Mouse (Mus musculus) gastrocnemius, adult 2 months (tissue): ENCODE data around the gene Eml1. TPM values are rescaled to one million over a fixed set of nuclear protein-coding genes. Genes with fewer than 3 reads are reported as not detected.

Experiments
- DNase-seq: peaks from one replicate; pipeline ENCODE4 v3.0.0; 2022
- H3K27ac ChIP-seq: fragments of 200-600 bp; 2 replicates; pipeline ENCODE4 v1.8.1; 2022; ENCODE audit warnings: mild to moderate bottlenecking
- H3K4me3 ChIP-seq: fragments of 200-600 bp; 2 replicates; pipeline ENCODE4 v1.8.1; 2022; ENCODE audit warnings: mild to moderate bottlenecking, moderate library complexity
- CTCF ChIP-seq: fragments of 200-600 bp; IDR thresholded peaks from 2 replicates; pipeline ENCODE4 v1.8.1; 2022; ENCODE audit warnings: antibody characterized with exemption, mild to moderate bottlenecking, moderate library complexity
- intact Hi-C: fragments of 180-260 bp; cut with DNase I; formaldehyde crosslinking; loops from one replicate; pipeline ENCODE4 v1.15.1; 2025
- total RNA-seq, 2 experiments: library from RNA; stranded (reverse); gene quantifications; 2 replicates each; pipeline ENCODE4 v1.2.3; 2021

Eml1 gene
- total RNA-seq, 2 experiments from 2014 or later = 93.4 to 111 TPM

DNA sequence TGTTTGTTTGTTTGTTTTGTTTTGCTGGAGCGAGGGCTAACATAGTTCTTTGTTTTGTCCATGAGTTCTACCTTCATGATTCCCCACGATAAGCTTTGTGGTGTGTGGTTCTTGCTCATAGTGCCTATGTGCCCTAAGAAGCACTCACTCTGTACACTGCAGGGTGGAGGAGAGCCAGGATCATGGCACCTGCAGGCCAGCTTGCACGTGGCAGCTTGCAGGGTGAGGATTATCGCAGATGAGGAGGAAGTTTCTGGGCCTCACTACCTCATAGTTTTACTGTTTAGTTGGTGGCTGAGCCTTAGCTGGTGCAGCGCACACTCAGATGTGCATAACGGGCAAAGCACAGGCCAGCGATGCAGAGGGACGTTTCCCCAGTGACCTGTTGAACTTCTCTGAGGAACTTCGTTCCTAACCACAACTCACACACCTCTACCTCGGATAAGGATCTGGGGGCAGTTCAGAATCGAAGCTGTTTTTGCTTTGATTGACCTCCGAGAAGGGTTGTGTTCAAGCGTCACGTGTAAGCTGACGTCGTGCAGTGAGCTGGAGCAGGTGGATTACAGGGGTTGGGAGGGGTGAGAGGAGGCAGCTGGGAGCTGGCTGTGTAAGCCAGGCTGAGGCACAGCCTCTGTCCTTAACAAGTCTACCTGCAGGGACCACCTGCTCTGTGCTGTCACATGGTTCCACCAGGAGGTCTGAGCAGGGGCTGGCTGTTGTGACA, 81.6 kb downstream of the Eml1 start:
- intact Hi-C loops = no loop called here
- DNase-seq = peak; percentile 34
- TF ChIP-seq CTCF = peak; percentile 14; the same call in 1 of the 2 replicates
- Histone ChIP-seq H3K27ac (peak overlapping the region; percentile 54; the same call in 1 of the 2 replicates), H3K4me3 (no peak overlapping the region)

DNA sequence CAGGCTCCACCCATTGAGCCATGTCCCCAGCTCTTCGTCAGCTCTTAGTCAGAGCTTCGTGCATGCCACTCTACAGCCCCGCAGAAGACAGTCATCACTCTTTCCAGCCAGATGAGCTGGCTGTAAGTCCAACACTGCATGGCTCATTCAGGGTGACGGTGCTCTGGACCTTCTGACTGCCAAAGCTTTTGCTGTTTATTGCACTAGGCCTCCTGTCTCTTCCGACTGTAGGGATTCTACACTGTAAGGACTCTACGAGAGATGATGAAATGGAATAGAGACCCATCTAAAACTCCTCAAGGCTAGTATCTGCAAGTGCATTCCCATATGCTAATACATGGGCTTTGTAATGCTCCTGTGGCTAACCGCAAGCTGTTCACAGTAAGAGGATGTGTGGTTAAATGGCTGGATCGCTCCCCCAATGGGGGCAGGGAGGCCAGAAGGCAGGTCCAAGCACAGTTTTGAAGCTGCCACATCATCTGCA, 82.8 kb downstream of the Eml1 start:
- H3K27ac ChIP-seq = no peak overlapping the region
- no peak overlapping the region for H3K4me3 ChIP-seq
- intact Hi-C loops = no loop called here
- DNase-seq = no peak
- TF ChIP-seq CTCF = no peak

GRCm38 (mm10) chr12:108455004-108455403, 84.2 kb downstream of the Eml1 start:
- Histone ChIP-seq H3K27ac (no peak overlapping the region), H3K4me3 (no peak overlapping the region)
- no peak for TF ChIP-seq CTCF
- intact Hi-C loops = no loop called here
- peak; percentile 40 for DNase-seq

DNA sequence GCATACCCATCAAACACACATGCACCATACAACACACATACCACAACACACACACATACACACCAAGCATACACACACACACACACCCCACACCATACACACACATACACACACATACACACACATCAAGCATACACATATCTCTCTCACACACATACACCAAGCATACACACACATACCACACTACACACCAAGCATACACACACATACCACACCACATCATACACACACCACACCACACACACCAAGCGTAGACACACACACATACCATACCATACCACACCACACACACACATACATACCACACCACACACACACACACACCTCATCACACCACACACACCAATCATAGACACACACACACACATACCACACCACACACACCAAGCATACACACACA, 102.1 kb downstream of the Eml1 start:
- intact Hi-C loops = no loop called here
- Histone ChIP-seq H3K27ac (no peak overlapping the region), H3K4me3 (no peak overlapping the region)
- no peak for TF ChIP-seq CTCF
- DNase-seq = no peak

- no peak overlapping the region for H3K4me3 ChIP-seq
- no peak for DNase-seq
- no peak for TF ChIP-seq CTCF
- no peak overlapping the region for H3K27ac ChIP-seq
- intact Hi-C loops = no loop called here
Observed at GRCm38 (mm10) chr12:108474440-108474839, 103.7 kb downstream of the Eml1 start.

GRCm38 (mm10) chr12:108478714-108479113, 108.0 kb downstream of the Eml1 start:
- intact Hi-C loops = no loop called here
- TF ChIP-seq CTCF = no peak
- Histone ChIP-seq H3K4me3 (no peak overlapping the region), H3K27ac (no peak overlapping the region)
- no peak for DNase-seq

- no peak overlapping the region for H3K4me3 ChIP-seq
- TF ChIP-seq CTCF = no peak
- intact Hi-C loops = no loop called here
- no peak overlapping the region; the same call in 1 of the 2 replicates for H3K27ac ChIP-seq
- DNase-seq = no peak
Observed at GRCm38 (mm10) chr12:108480704-108481365, 110.1 kb downstream of the Eml1 start.

- TF ChIP-seq CTCF = no peak
- no peak overlapping the region; the same call in 1 of the 2 replicates for H3K27ac ChIP-seq
- H3K4me3 ChIP-seq = no peak overlapping the region
- no peak for DNase-seq
- intact Hi-C loops = no loop called here
Observed at GRCm38 (mm10) chr12:108489076-108489475, 118.3 kb downstream of the Eml1 start.

GRCm38 (mm10) chr12:108489741-108490140, 119.0 kb downstream of the Eml1 start:
- intact Hi-C loops = loop anchor here (5.0 kb wide), 1 partner anchor 282 kb away; no protein-coding TSS in a partner anchor
- no peak for DNase-seq
- TF ChIP-seq CTCF = no peak

DNA sequence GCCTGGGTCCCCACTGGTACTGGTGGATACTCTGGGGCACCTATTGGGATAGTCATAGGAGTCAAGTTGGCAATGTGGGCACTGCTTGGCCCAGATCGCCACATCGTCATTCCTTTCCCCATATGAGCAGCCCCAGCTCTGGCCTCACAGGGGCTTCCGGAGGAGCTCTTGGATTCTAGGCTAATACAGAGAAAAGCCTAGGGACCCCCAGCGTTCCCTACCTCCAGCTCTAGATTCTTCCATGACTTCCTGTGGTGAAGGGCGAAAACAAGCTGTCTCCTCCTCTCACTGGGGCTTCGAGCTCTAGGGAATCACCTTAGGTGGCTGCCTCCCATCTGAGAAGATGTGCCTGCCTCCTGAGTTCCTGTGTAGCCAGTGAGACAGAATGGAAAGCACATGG, 119.6 kb downstream of the Eml1 start:
- no peak for DNase-seq
- Histone ChIP-seq H3K4me3 (no peak overlapping the region), H3K27ac (no peak overlapping the region)
- intact Hi-C loops = loop anchor here (5.0 kb wide), 1 partner anchor 283 kb away; no protein-coding TSS in a partner anchor
- TF ChIP-seq CTCF = no peak

More at GRCm38 (mm10) chr12:108489741-108490140, 119.0 kb downstream of the Eml1 start:
- H3K4me3 ChIP-seq = no peak overlapping the region
- peak overlapping the region; percentile 16 for H3K27ac ChIP-seq

DNA sequence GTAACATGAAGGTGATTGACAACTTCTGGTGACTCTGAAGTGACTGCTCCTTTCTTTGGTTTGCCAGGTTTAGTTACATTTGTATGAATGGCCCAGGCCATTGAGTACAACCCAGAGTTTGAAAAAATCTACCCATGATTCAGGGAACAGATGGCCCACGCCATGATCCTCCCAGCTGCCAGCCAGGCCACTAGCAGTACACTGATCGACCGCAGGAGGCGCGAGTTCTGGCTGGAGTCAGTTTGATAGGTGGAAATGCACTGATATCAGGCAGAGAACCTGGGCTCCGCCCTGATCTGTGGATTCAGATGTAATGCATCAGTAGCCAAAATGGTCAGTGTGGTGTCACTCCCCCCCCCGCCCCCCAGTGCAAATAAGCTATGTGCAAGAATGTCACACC, 120.2 kb downstream of the Eml1 start:
- DNase-seq = no peak
- intact Hi-C loops = loop anchor here (5.0 kb wide), 1 partner anchor 284 kb away; no protein-coding TSS in a partner anchor
- Histone ChIP-seq H3K27ac (no peak overlapping the region), H3K4me3 (no peak overlapping the region)
- TF ChIP-seq CTCF = peak; percentile 11; the same call in 1 of the 2 replicates

GRCm38 (mm10) chr12:108494011-108494541, 123.3 kb downstream of the Eml1 start:
- peak; percentile 95 for TF ChIP-seq CTCF
- Histone ChIP-seq H3K4me3 (no peak overlapping the region), H3K27ac (no peak overlapping the region)
- DNase-seq = no peak
- intact Hi-C loops = loop anchor here (1.0 to 5.0 kb wide), 3 partner anchors 130 to 287 kb away; no protein-coding TSS in a partner anchor
